In the genomic region with DNA sequence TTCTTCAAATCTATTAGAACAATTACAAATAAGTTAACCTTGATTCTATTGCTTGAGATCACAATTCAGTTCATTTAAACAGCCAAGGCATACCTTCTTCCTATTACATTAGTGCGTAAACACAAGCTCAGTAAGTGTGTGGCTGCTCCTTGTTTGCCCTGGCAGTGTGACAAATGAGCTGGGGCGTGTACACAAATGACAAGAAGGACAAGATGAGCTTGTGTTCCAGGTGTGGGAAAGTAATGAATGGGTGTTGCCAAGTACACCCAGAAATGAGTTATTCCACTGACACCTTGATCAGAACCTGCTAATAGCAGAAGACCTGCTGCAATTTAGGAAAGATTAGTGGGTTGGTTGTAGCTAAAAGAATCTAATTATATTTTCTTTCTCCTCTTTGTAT, we compare ENCODE assay signal across 26 mouse cellular contexts.
DNase-seq lines count a peak whose midpoint lies in the region; ATAC-seq and TF ChIP-seq lines count a peak whose summit lies in the region.
"Had no signal": no experiment of that assay in that cellular context is flagged by ENCODE, and none has a peak within 500 bp of the region (broad histone marks: within the 10 kb centered on the region; RNA-seq: fewer than 3 reads in every experiment).

No protein-coding gene starts in this region.

- no peaks in the 10 kb centered on the region for H3K27me3 ChIP-seq in embryonic facial prominence, embryonic 14.5 days (replicated peaks; ENCODE audit: control insufficient read depth, insufficient read depth, low read length)
- H3K27me3 ChIP-seq in embryonic facial prominence, embryonic 10.5 days (replicated peaks; ENCODE audit: low read depth, poor library complexity, severe bottlenecking): no peaks in the 10 kb centered on the region
- H3K27me3 ChIP-seq in liver, adult 2 months (ENCODE audit: control insufficient read depth, insufficient read depth, low read length): no peaks in the 10 kb centered on the region
- H3K27me3 ChIP-seq: CH12.LX; embryonic facial prominence, embryonic 12.5 days; embryonic facial prominence, embryonic 15.5 days; forebrain, embryonic 13.5 days; forebrain, embryonic 15.5 days had no signal

- no peak for ATAC-seq in embryonic facial prominence, embryonic 14.5 days (ENCODE audit: low read depth)
- ATAC-seq: CD4-positive, CD25-positive, alpha-beta regulatory T cell, adult 4 months; forebrain, embryonic 13.5 days; forebrain, embryonic 15.5 days; forebrain, postnatal 0 days had no signal

- no peaks in the 10 kb centered on the region for H3K9me3 ChIP-seq in embryonic facial prominence, embryonic 14.5 days (ENCODE audit: control insufficient read depth, low read length)
- no peaks in the 10 kb centered on the region for H3K9me3 ChIP-seq in embryonic facial prominence, embryonic 10.5 days
- H3K9me3 ChIP-seq: embryonic facial prominence, embryonic 12.5 days; embryonic facial prominence, embryonic 15.5 days; forebrain, embryonic 13.5 days; forebrain, embryonic 15.5 days; G1E had no signal

- WGBS in embryonic facial prominence, embryonic 14.5 days: 73% methylated on average over 2 of the region's 2 CpGs
- WGBS in embryonic facial prominence, embryonic 10.5 days: 78% methylated on average over 2 of the region's 2 CpGs
- 46% methylated on average over 2 of the region's 2 CpGs for WGBS in liver, adult 2 months

- no peaks in the 10 kb centered on the region for H3K36me3 ChIP-seq in embryonic facial prominence, embryonic 14.5 days (ENCODE audit: control insufficient read depth, insufficient read depth, low read length)
- no peaks in the 10 kb centered on the region for H3K36me3 ChIP-seq in embryonic facial prominence, embryonic 10.5 days (replicated peaks)
- no peaks in the 10 kb centered on the region for H3K36me3 ChIP-seq in liver, adult 2 months (ENCODE audit: control insufficient read depth, insufficient read depth, low read length)
- H3K36me3 ChIP-seq: embryonic facial prominence, embryonic 12.5 days; embryonic facial prominence, embryonic 15.5 days; forebrain, embryonic 15.5 days; G1E had no signal

- H3K79me2 ChIP-seq in liver, adult 2 months (ENCODE audit: control insufficient read depth, insufficient read depth, low read length): no peaks in the 10 kb centered on the region

- H3K4me1 ChIP-seq in embryonic facial prominence, embryonic 14.5 days (ENCODE audit: control insufficient read depth, insufficient read depth, low read length): no peaks in the 10 kb centered on the region
- no peaks in the 10 kb centered on the region for H3K4me1 ChIP-seq in embryonic facial prominence, embryonic 10.5 days
- H3K4me1 ChIP-seq in liver, adult 2 months (ENCODE audit: control insufficient read depth, insufficient read depth, low read length): no peaks in the 10 kb centered on the region
- H3K4me1 ChIP-seq: embryonic facial prominence, embryonic 12.5 days; embryonic facial prominence, embryonic 15.5 days; forebrain, embryonic 13.5 days; forebrain, embryonic 15.5 days had no signal

- peak; percentile 22 for DNase-seq in embryonic facial prominence, embryonic 14.5 days (ENCODE audit: low spot score)
- DNase-seq in embryonic facial prominence, embryonic 10.5 days (ENCODE audit: low spot score): no peak
- DNase-seq in liver, adult 2 months (ENCODE audit: extremely low read depth, low read depth, low spot score): peak; percentile 6
- no peak for DNase-seq in liver
- peak; percentile 25 for DNase-seq in Muller cell, postnatal 12 days (ENCODE audit: inconsistent ontology term)
- DNase-seq in fat pad, adult 2 months (ENCODE audit: extremely low read depth, low read depth, low spot score): peak; percentile 90
- no peak for DNase-seq in frontal cortex, postnatal 14 days (ENCODE audit: low spot score in 2 of 2)
- DNase-seq in gastrocnemius, postnatal 4 days (ENCODE audit: low spot score in 2 of 2): no peak
- DNase-seq: adrenal gland, adult 2 months; adrenal gland, postnatal 10 days; adrenal gland, postnatal 25 days; B cell, adult 2 months; cerebellum, adult 11-12 months; cerebellum, adult 2 months; cerebellum, adult 9-10 months; cerebellum, postnatal 36 days; embryo, embryonic 11 days; forebrain, postnatal 0 days had no signal

- no peak overlapping the region for H3K4me2 ChIP-seq in embryonic facial prominence, embryonic 14.5 days (ENCODE audit: low read depth, low read length)
- H3K4me2 ChIP-seq: embryonic facial prominence, embryonic 12.5 days; embryonic facial prominence, embryonic 15.5 days; forebrain, embryonic 13.5 days; forebrain, embryonic 15.5 days had no signal

- no peak for TF ChIP-seq CTCF in liver, adult 2 months (IDR thresholded peaks at IDR 0.05; ENCODE audit: low read depth, low read length)

- no peak overlapping the region for H3K27ac ChIP-seq in embryonic facial prominence, embryonic 14.5 days (replicated peaks; ENCODE audit: low read depth, low read length)
- no peak overlapping the region for H3K27ac ChIP-seq in embryonic facial prominence, embryonic 10.5 days (replicated peaks)
- no peak overlapping the region for H3K27ac ChIP-seq in liver, adult 2 months (replicated peaks; ENCODE audit: insufficient read depth, low read depth, low read length)
- H3K27ac ChIP-seq: embryonic facial prominence, embryonic 12.5 days; embryonic facial prominence, embryonic 15.5 days; forebrain, embryonic 13.5 days; forebrain, embryonic 15.5 days had no signal

- H3K9ac ChIP-seq in embryonic facial prominence, embryonic 14.5 days (ENCODE audit: low read depth, low read length): no peak overlapping the region
- no peak overlapping the region for H3K9ac ChIP-seq in liver, adult 2 months (ENCODE audit: low read depth, low read length)
- H3K9ac ChIP-seq: embryonic facial prominence, embryonic 12.5 days; embryonic facial prominence, embryonic 15.5 days; forebrain, embryonic 13.5 days; forebrain, embryonic 15.5 days; forebrain, postnatal 0 days had no signal

- no peak for TF ChIP-seq POLR2A in liver, adult 2 months (IDR thresholded peaks at IDR 0.05; ENCODE audit: extremely low read depth, insufficient read depth, low read length)

- H3K4me3 ChIP-seq in embryonic facial prominence, embryonic 14.5 days (ENCODE audit: low read depth, low read length): no peak overlapping the region
- H3K4me3 ChIP-seq in embryonic facial prominence, embryonic 10.5 days: no peak overlapping the region
- no peak overlapping the region for H3K4me3 ChIP-seq in liver, adult 2 months (ENCODE audit: insufficient read depth, low read depth, low read length)
- H3K4me3 ChIP-seq: embryonic facial prominence, embryonic 12.5 days; embryonic facial prominence, embryonic 15.5 days; erythroblast, embryonic 14.5 days; forebrain, embryonic 13.5 days; forebrain, embryonic 15.5 days had no signal

Comparison
In these comparisons a context has a peak if more than half of its experiments do, and no peak if none do; other contexts are left out.
1. DNase-seq: peak in embryonic facial prominence, embryonic 14.5 days (single experiment), liver, adult 2 months (single experiment), Muller cell, postnatal 12 days (single experiment) and fat pad, adult 2 months (single experiment); none in embryonic facial prominence, embryonic 10.5 days (single experiment), liver (single experiment), frontal cortex, postnatal 14 days (0 of 2) and gastrocnemius, postnatal 4 days (0 of 2).